Mouse (Mus musculus): ENCODE results near the gene AU040320.

GRCm38 (mm10) chr4:126752608-126753141 is 669 bp upstream of the AU040320 start:
- no peak for TF ChIP-seq EP300 (optimal IDR thresholded peaks at IDR 0.05)
- no peak for TF ChIP-seq CTCF (IDR thresholded peaks at IDR 0.05; ENCODE audit: low read depth)

Data from stomach, postnatal 0 days (tissue).